In the genomic region with DNA sequence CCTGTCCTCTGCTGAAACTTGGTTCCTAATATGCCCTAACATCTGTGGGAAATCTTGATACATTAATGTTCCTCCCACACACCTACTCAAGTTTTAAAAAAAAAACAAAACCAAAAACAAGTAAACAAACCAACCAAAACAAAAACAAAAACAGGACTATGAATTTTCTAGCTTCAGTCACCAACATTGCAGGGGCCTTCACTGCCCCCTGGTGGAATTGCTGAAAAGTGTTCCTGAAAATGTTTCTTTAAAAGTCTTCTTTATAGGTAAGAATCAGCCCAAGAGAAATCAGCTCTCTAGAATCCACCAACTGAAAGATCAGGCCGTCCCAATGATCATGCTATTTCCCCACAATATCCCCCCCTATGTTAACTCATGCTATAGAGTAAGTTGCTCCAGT, we compare ENCODE assay signal across 9 mouse cellular contexts.
DNase-seq lines count a peak whose midpoint lies in the region; ATAC-seq and TF ChIP-seq lines count a peak whose summit lies in the region.
"Had no signal": no experiment of that assay in that cellular context is flagged by ENCODE, and none has a peak within 500 bp of the region (broad histone marks: within the 10 kb centered on the region; RNA-seq: fewer than 3 reads in every experiment).

No protein-coding gene starts in this region.

- H3K27me3 ChIP-seq in heart, embryonic 10.5 days (ENCODE audit: insufficient read depth, poor library complexity, severe bottlenecking) = no peaks in the 10 kb centered on the region
- H3K27me3 ChIP-seq in midbrain, postnatal 0 days (ENCODE audit: insufficient read depth, low read length) = no peaks in the 10 kb centered on the region
- no peaks in the 10 kb centered on the region for H3K27me3 ChIP-seq in midbrain, embryonic 16.5 days (ENCODE audit: control insufficient read depth, insufficient read depth, low read depth, low read length)
- H3K27me3 ChIP-seq in neural tube, embryonic 15.5 days (replicated peaks) = no peaks in the 10 kb centered on the region
- H3K27me3 ChIP-seq: stomach, embryonic 15.5 days had no signal

- H3K36me3 ChIP-seq in heart, embryonic 10.5 days = no peaks in the 10 kb centered on the region
- no peaks in the 10 kb centered on the region for H3K36me3 ChIP-seq in midbrain, postnatal 0 days (ENCODE audit: insufficient read depth, low read length)
- no peaks in the 10 kb centered on the region; the same call in 1 of the 2 replicates for H3K36me3 ChIP-seq in midbrain, embryonic 16.5 days (ENCODE audit: control insufficient read depth, insufficient read depth, low read length)
- H3K36me3 ChIP-seq in neural tube, embryonic 15.5 days = no peaks in the 10 kb centered on the region
- H3K36me3 ChIP-seq: stomach, embryonic 15.5 days had no signal

- 36% methylated on average over 1 of the region's 1 CpGs for WGBS in heart, embryonic 10.5 days
- 31% methylated on average over 1 of the region's 1 CpGs for WGBS in midbrain, postnatal 0 days
- WGBS in midbrain, embryonic 16.5 days = 28% methylated on average over 1 of the region's 1 CpGs
- 27% methylated on average over 1 of the region's 1 CpGs for WGBS in neural tube, embryonic 15.5 days

- H3K4me1 ChIP-seq in heart, embryonic 10.5 days = no peaks in the 10 kb centered on the region
- no peaks in the 10 kb centered on the region for H3K4me1 ChIP-seq in midbrain, postnatal 0 days (ENCODE audit: insufficient read depth, low read length)
- no peaks in the 10 kb centered on the region for H3K4me1 ChIP-seq in midbrain, embryonic 16.5 days (ENCODE audit: control insufficient read depth, insufficient read depth, low read length)
- no peaks in the 10 kb centered on the region for H3K4me1 ChIP-seq in neural tube, embryonic 15.5 days
- H3K4me1 ChIP-seq: stomach, embryonic 15.5 days had no signal

- DNase-seq in heart, postnatal 4 days = peak; percentile 17
- DNase-seq in heart, embryonic 10.5 days (ENCODE audit: low spot score) = no peak
- DNase-seq in midbrain, postnatal 0 days (ENCODE audit: low spot score) = peak; percentile 70
- peak; percentile 71 for DNase-seq in brain, embryonic 14.5 days (ENCODE audit: low read depth)
- DNase-seq in lung, postnatal 10 days = peak; percentile 10
- DNase-seq in frontal cortex, postnatal 36 days (ENCODE audit: low spot score in 2 of 2) = no peak

- no peak overlapping the region for H3K4me2 ChIP-seq in midbrain, postnatal 0 days (ENCODE audit: low read depth, low read length, poor library complexity, severe bottlenecking)
- H3K4me2 ChIP-seq in midbrain, embryonic 16.5 days (ENCODE audit: low read length) = no peak overlapping the region
- no peak overlapping the region for H3K4me2 ChIP-seq in neural tube, embryonic 15.5 days
- H3K4me2 ChIP-seq: stomach, embryonic 15.5 days had no signal

- no peak overlapping the region for H3K4me3 ChIP-seq in heart, embryonic 10.5 days
- no peak overlapping the region for H3K4me3 ChIP-seq in midbrain, postnatal 0 days (ENCODE audit: low read depth, low read length)
- H3K4me3 ChIP-seq in midbrain, embryonic 16.5 days (ENCODE audit: low read depth, low read length) = no peak overlapping the region
- no peak overlapping the region for H3K4me3 ChIP-seq in neural tube, embryonic 15.5 days (replicated peaks)
- H3K4me3 ChIP-seq: stomach, embryonic 15.5 days had no signal

- peak; percentile 91 for TF ChIP-seq CTCF in midbrain, postnatal 0 days (IDR thresholded peaks at IDR 0.05)
- TF ChIP-seq CTCF in brain, embryonic 14.5 days (IDR thresholded peaks at IDR 0.05; ENCODE audit: borderline replicate concordance, extremely low read depth, insufficient read depth, insufficient read length) = peak; percentile 78

- TF ChIP-seq POLR2A in brain, embryonic 14.5 days (IDR thresholded peaks at IDR 0.05; ENCODE audit: borderline replicate concordance, extremely low read depth, insufficient read depth, insufficient read length, poor library complexity, severe bottlenecking) = no peak

- no peak for ATAC-seq in midbrain, postnatal 0 days (ENCODE audit: low FRiP score)
- no peak for ATAC-seq in midbrain, embryonic 16.5 days
- ATAC-seq in neural tube, embryonic 15.5 days (ENCODE audit: low FRiP score) = no peak

- H3K9ac ChIP-seq in midbrain, postnatal 0 days (replicated peaks; ENCODE audit: low read length, poor library complexity, severe bottlenecking) = no peak overlapping the region
- no peak overlapping the region for H3K9ac ChIP-seq in midbrain, embryonic 16.5 days (ENCODE audit: low read depth, low read length)
- no peak overlapping the region for H3K9ac ChIP-seq in neural tube, embryonic 15.5 days (replicated peaks)
- H3K9ac ChIP-seq: stomach, embryonic 15.5 days had no signal

- H3K9me3 ChIP-seq in heart, embryonic 10.5 days = no peaks in the 10 kb centered on the region
- no peaks in the 10 kb centered on the region for H3K9me3 ChIP-seq in midbrain, postnatal 0 days (ENCODE audit: low read length)
- no peaks in the 10 kb centered on the region for H3K9me3 ChIP-seq in midbrain, embryonic 16.5 days (replicated peaks; ENCODE audit: control insufficient read depth, low read length, poor library complexity, severe bottlenecking)
- no peaks in the 10 kb centered on the region for H3K9me3 ChIP-seq in neural tube, embryonic 15.5 days (replicated peaks)
- H3K9me3 ChIP-seq: stomach, embryonic 15.5 days had no signal

- H3K27ac ChIP-seq in heart, embryonic 10.5 days = no peak overlapping the region
- no peak overlapping the region for H3K27ac ChIP-seq in midbrain, postnatal 0 days (ENCODE audit: low read depth, low read length)
- H3K27ac ChIP-seq in midbrain, embryonic 16.5 days (ENCODE audit: low read length) = no peak overlapping the region
- H3K27ac ChIP-seq in neural tube, embryonic 15.5 days (replicated peaks) = no peak overlapping the region
- H3K27ac ChIP-seq: stomach, embryonic 15.5 days had no signal

Comparison
In these comparisons a context has a peak if more than half of its experiments do, and no peak if none do; other contexts are left out.
1. DNase-seq: peak in heart, postnatal 4 days (single experiment), midbrain, postnatal 0 days (single experiment), brain, embryonic 14.5 days (single experiment) and lung, postnatal 10 days (single experiment); none in heart, embryonic 10.5 days (single experiment) and frontal cortex, postnatal 36 days (0 of 2).